ENCODE assay signal across 23 mouse cellular contexts in genomic region chr5:65748386-65748785, GRCm38 (mm10).
"Had no signal": no experiment of that assay in that cellular context is flagged by ENCODE, and none has a peak within 500 bp of the region (broad histone marks: within the 10 kb centered on the region; RNA-seq: fewer than 3 reads in every experiment).

No protein-coding gene starts in this region.

- H3K27ac ChIP-seq: heart, adult 2 months; heart, embryonic 10.5 days; hindbrain, embryonic 13.5 days; hindbrain, embryonic 15.5 days; hindbrain, postnatal 0 days; kidney, embryonic 15.5 days; kidney, postnatal 0 days; limb, embryonic 13.5 days; limb, embryonic 15.5 days; liver, embryonic 12.5 days had no signal

- H3K4me1 ChIP-seq: hindbrain, embryonic 13.5 days; hindbrain, embryonic 15.5 days; kidney, embryonic 15.5 days; limb, embryonic 15.5 days had no signal

- H3K9ac ChIP-seq: heart, embryonic 12.5 days; hindbrain, embryonic 13.5 days; hindbrain, embryonic 15.5 days; kidney, embryonic 15.5 days; limb, embryonic 13.5 days; limb, embryonic 15.5 days; liver, embryonic 12.5 days had no signal

- H3K4me3 ChIP-seq: heart, adult 2 months; heart, embryonic 10.5 days; heart, embryonic 12.5 days; hindbrain, embryonic 13.5 days; hindbrain, embryonic 15.5 days; kidney, embryonic 15.5 days; limb, embryonic 13.5 days; limb, embryonic 15.5 days; liver, embryonic 12.5 days had no signal

- H3K9me3 ChIP-seq: heart, embryonic 10.5 days; heart, embryonic 12.5 days; hindbrain, embryonic 13.5 days; hindbrain, embryonic 15.5 days; kidney, embryonic 15.5 days; limb, embryonic 13.5 days; limb, embryonic 15.5 days; liver, embryonic 12.5 days had no signal

- H3K36me3 ChIP-seq: heart, embryonic 10.5 days; heart, embryonic 12.5 days; hindbrain, embryonic 13.5 days; hindbrain, embryonic 15.5 days; kidney, embryonic 15.5 days; limb, embryonic 13.5 days; limb, embryonic 15.5 days; liver, embryonic 12.5 days had no signal

- ATAC-seq: hindbrain, postnatal 0 days; liver, embryonic 12.5 days had no signal

- H3K4me2 ChIP-seq: heart, embryonic 12.5 days; hindbrain, embryonic 13.5 days; hindbrain, embryonic 15.5 days; kidney, embryonic 15.5 days; limb, embryonic 13.5 days; limb, embryonic 15.5 days; liver, embryonic 12.5 days had no signal

- DNase-seq: gastrocnemius, postnatal 14 days; gastrocnemius, postnatal 36 days; heart, adult 11 months; heart, adult 2 months; heart, postnatal 10 days; kidney, adult 11 months; kidney, adult 2 months; kidney, adult 9 months; kidney, postnatal 14 days; kidney, postnatal 36 days; layer of hippocampus, adult 9-11 months; layer of hippocampus, postnatal 36 days; left cerebral cortex, postnatal 4 days had no signal

- H3K27me3 ChIP-seq: heart, embryonic 12.5 days; hindbrain, embryonic 13.5 days; hindbrain, embryonic 15.5 days; kidney, embryonic 15.5 days; limb, embryonic 13.5 days; limb, embryonic 15.5 days; liver, embryonic 12.5 days had no signal
